ENCODE assay signal across 8 mouse cellular contexts in genomic region chr9:77381565-77381964, GRCm38 (mm10). TPM values are rescaled to one million over a fixed set of nuclear protein-coding genes. Genes with fewer than 3 reads are reported as not detected.
A peak's percentile ranks its signal among the peaks of the same experiment; 100 is the strongest.
DNase-seq lines count a peak whose midpoint lies in the region; ATAC-seq and TF ChIP-seq lines count a peak whose summit lies in the region.

No protein-coding gene starts in this region.

- no peaks in the 10 kb centered on the region for H3K36me3 ChIP-seq in forebrain, embryonic 13.5 days (ENCODE audit: poor library complexity, severe bottlenecking)
- H3K36me3 ChIP-seq in liver, embryonic 14.5 days (replicated peaks; ENCODE audit: control insufficient read depth, insufficient read depth, low read depth): no peaks in the 10 kb centered on the region

- DNase-seq in spleen, postnatal 10 days (ENCODE audit: low spot score in 2 of 2): peak; percentile 36 to 67
- DNase-seq in spleen, adult 12 weeks (ENCODE audit: low spot score): no peak
- DNase-seq in brain, adult 2 months (ENCODE audit: low read depth, low spot score): peak; percentile 66
- peak; percentile 89 for DNase-seq in kidney, postnatal 10 days
- no peak for DNase-seq in liver, embryonic 14.5 days (ENCODE audit: low read depth in 3 of 3, low spot score in 3 of 3)
- DNase-seq in retina, postnatal 7 days (ENCODE audit: low read depth, low spot score): peak; percentile 47
- DNase-seq in yolk sac, embryonic 10.5 days (ENCODE audit: low spot score): peak; percentile 64

- no peak overlapping the region for H3K4me3 ChIP-seq in forebrain, embryonic 13.5 days
- no peak overlapping the region for H3K4me3 ChIP-seq in liver, embryonic 14.5 days (ENCODE audit: insufficient read depth in 1 of 2, low read depth in 2 of 2, low read length in 2 of 2)

- peak; percentile 64; the same call in 1 of the 2 replicates for ATAC-seq in forebrain, embryonic 13.5 days
- ATAC-seq in liver, embryonic 14.5 days (ENCODE audit: insufficient read depth): no peak

- no peak for TF ChIP-seq EP300 in liver, embryonic 14.5 days (IDR thresholded peaks at IDR 0.05; ENCODE audit: low read depth)

- H3K4me2 ChIP-seq in forebrain, embryonic 13.5 days: no peak overlapping the region
- H3K4me2 ChIP-seq in liver, embryonic 14.5 days (ENCODE audit: low read depth): no peak overlapping the region

- H3K27ac ChIP-seq in forebrain, embryonic 13.5 days: no peak overlapping the region
- no peak overlapping the region for H3K27ac ChIP-seq in liver, embryonic 14.5 days

- no peaks in the 10 kb centered on the region for H3K4me1 ChIP-seq in forebrain, embryonic 13.5 days
- H3K4me1 ChIP-seq in liver, embryonic 14.5 days (replicated peaks; ENCODE audit: control insufficient read depth in 2 of 2, insufficient read depth in 2 of 2, low read length in 1 of 2): no peaks in the 10 kb centered on the region

- no peak overlapping the region for H3K9ac ChIP-seq in forebrain, embryonic 13.5 days
- H3K9ac ChIP-seq in liver, embryonic 14.5 days (replicated peaks): no peak overlapping the region

- WGBS in forebrain, embryonic 13.5 days: 12% methylated on average over 5 of the region's 5 CpGs
- 7% methylated on average over 5 of the region's 5 CpGs for whole genome bisulfite sequencing in liver, embryonic 14.5 days (ENCODE audit: insufficient replicate concordance)

- H3K9me3 ChIP-seq in forebrain, embryonic 13.5 days (replicated peaks): no peaks in the 10 kb centered on the region
- H3K9me3 ChIP-seq in liver, embryonic 14.5 days (ENCODE audit: control insufficient read depth, low read length): no peaks in the 10 kb centered on the region

- TF ChIP-seq CTCF in liver, embryonic 14.5 days (IDR thresholded peaks at IDR 0.05; ENCODE audit: low read depth): peak; percentile 88

- H3K27me3 ChIP-seq in forebrain, embryonic 13.5 days: no peaks in the 10 kb centered on the region
- H3K27me3 ChIP-seq in liver, embryonic 14.5 days (ENCODE audit: control insufficient read depth, insufficient read depth, low read length): no peaks in the 10 kb centered on the region

RNA-seq across cellular contexts. Expression of gene Mlip, which starts 28.8 kb away (rescaled TPM):
- 0.23 and 0.48 TPM in 2 replicates for polyA plus RNA-seq in forebrain, embryonic 13.5 days (2015; fragmentation: Nextera tagmentation; extraction: Ambion mirVana)
- not detected in 2 replicates for polyA plus RNA-seq in liver, embryonic 14.5 days (2012; rRNA removed)
- polyA plus RNA-seq in liver, embryonic 14.5 days (2014; fragmentation: Nextera tagmentation; extraction: Ambion mirVana): not detected in 2 replicates

Comparison
In these comparisons a context has a peak if more than half of its experiments do, and no peak if none do; other contexts are left out.
1. DNase-seq: peak in spleen, postnatal 10 days (2 of 2), brain, adult 2 months (single experiment), kidney, postnatal 10 days (single experiment), retina, postnatal 7 days (single experiment) and yolk sac, embryonic 10.5 days (single experiment); none in spleen, adult 12 weeks (single experiment) and liver, embryonic 14.5 days (0 of 3).